Mouse (Mus musculus) liver, embryonic 16.5 days (tissue): ENCODE data around the gene Ehhadh. TPM values are rescaled to one million over a fixed set of nuclear protein-coding genes. Genes with fewer than 3 reads are reported as not detected.
"Not testable (repeated sequence)": the region's sequence is repeated elsewhere in the genome, so short reads cannot be mapped to it uniquely, and the experiment has no call there.

Source experiments
- ATAC-seq: fragments of 200-750 bp; cut with Nextera tagmentation; 2 replicates; pipeline ENCODE4 v1.8.0; 2017; ENCODE audit warnings: low read depth, mild to moderate bottlenecking, moderate number of reproducible peaks, moderate library complexity
- H3K27ac ChIP-seq: fragments of 300-500 bp; sonication (generic); 2 replicates; pipeline ENCODE4 v1.5.1; 2014; ENCODE audit warnings: mild to moderate bottlenecking, low read length
- H3K27me3 ChIP-seq: fragments of 300-500 bp; sonication (generic); 2 replicates; pipeline ENCODE4 v1.6.1; 2014; ENCODE audit warnings: low read depth, low read length, mixed read lengths; ENCODE audit not compliant: control insufficient read depth, insufficient read depth
- H3K36me3 ChIP-seq: fragments of 300-500 bp; sonication (generic); 2 replicates; pipeline ENCODE4 v1.6.1; 2014; ENCODE audit warnings: mild to moderate bottlenecking; ENCODE audit not compliant: control insufficient read depth, insufficient read depth
- H3K4me1 ChIP-seq: fragments of 300-500 bp; sonication (generic); 2 replicates; pipeline ENCODE4 v1.6.1; 2014; ENCODE audit warnings: low read depth, low read length, mixed read lengths; ENCODE audit not compliant: control insufficient read depth
- H3K4me2 ChIP-seq: fragments of 300-500 bp; sonication (generic); 2 replicates; pipeline ENCODE4 v1.6.1; 2014; ENCODE audit warnings: low read depth, low read length, mixed read lengths
- H3K4me3 ChIP-seq: fragments of 300-500 bp; sonication (generic); 2 replicates; pipeline ENCODE4 v1.5.1; 2014; ENCODE audit warnings: low read depth, mild to moderate bottlenecking, low read length
- H3K9ac ChIP-seq: fragments of 300-500 bp; sonication (generic); 2 replicates; pipeline ENCODE4 v1.6.1; 2014; ENCODE audit warnings: low read depth, low read length
- H3K9me3 ChIP-seq: fragments of 300-500 bp; sonication (generic); replicated peaks from 2 replicates; pipeline ENCODE4 v1.6.1; 2016; ENCODE audit warnings: low read length; ENCODE audit not compliant: control insufficient read depth
- WGBS: fragments of 180-500 bp; shearing (Covaris S2); extraction: QIAGEN DNeasy Blood & Tissue Kit; methylation state at CpG from one replicate; pipeline ENCODE4 v1.1.7; 2014; ENCODE audit not compliant: insufficient replicate concordance; 5-methylcytosine and 5-hydroxymethylcytosine counted together
- polyA plus RNA-seq: library from polyadenylated mRNA; unstranded; fragments of >200 nt; fragmentation: Nextera tagmentation; extraction: Ambion mirVana; gene quantifications from 2 replicates; pipeline ENCODE4 v1.2.1, GENCODE M21; 2015

Ehhadh gene
- polyA plus RNA-seq, 1 experiment from 2014 or later = 14.6 TPM

DNA sequence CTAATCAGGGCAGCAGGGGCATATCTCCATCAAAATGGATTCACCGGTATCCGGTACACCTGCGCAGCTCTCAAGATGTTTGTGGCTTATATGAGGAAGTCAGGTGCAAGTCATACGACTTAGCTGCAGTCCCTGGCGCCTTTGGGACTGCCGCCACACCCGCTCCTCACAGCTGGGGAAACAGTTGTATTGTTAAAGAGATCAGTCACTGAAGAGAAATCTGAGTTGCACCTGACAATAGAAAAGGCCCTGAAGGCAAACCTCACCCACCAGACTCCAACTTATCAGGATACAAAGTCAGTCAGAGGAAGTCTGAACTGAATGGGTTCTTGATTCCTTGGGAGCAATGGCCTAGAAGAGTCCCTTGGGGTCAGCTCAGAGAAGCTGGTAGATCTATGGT lies 20.2 kb upstream of the Ehhadh start:
- H3K36me3 ChIP-seq = peaks cover 15% of the 10 kb centered on the region
- ATAC-seq, H3K4me2 ChIP-seq, H3K4me1 ChIP-seq, H3K27ac ChIP-seq, H3K4me3 ChIP-seq, H3K27me3 ChIP-seq, H3K9me3 ChIP-seq, H3K9ac ChIP-seq: not testable (repeated sequence)
- WGBS = 80% methylated on average over 7 of the region's 7 CpGs

DNA sequence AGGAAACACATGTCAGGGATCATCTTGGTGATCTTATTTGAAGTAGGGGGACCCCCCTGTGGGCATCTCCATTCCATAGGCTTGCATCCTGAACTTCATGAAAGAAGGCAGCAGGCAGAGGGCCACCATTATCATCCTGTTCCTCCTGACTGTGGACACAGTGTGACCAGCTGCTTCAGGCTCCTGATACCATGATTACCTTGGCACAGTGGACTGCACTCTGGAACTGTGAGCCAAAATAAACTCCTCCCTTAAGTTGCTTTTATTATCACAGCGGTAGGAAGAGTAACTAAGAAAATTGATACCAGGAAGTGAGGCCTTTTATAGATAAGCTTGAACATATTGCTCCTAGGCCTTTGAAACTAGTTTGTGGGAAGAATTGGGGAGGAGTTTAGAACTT lies 19.3 kb upstream of the Ehhadh start:
- Histone ChIP-seq H3K9ac (no peak overlapping the region), H3K4me2 (no peak overlapping the region), H3K4me3 (no peak overlapping the region), H3K27me3 (no peaks in the 10 kb centered on the region), H3K36me3 (peaks cover 15% of the 10 kb centered on the region), H3K4me1 (no peaks in the 10 kb centered on the region), H3K27ac (no peak overlapping the region), H3K9me3 (no peaks in the 10 kb centered on the region)
- no peak for ATAC-seq
- 59% methylated on average over 1 of the region's 1 CpGs for WGBS

DNA sequence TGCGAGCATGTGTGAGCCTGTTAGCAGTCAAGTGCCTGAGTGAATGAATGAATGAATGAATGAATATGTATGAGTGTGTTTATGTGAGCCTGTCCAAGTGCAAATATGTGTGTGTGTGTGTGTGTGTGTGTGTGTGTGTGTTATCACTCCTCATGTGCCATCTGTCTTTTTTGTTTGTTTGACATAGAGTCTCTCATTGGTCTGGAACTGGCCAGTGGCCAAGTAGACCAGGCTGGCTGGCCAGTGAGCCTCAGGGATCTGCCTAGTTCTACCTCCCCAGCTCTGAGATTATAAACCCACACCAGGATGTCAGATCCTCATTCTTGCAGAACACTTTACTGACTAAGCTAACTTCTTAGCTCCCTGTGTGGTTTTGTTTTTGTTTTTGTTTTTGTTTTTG lies 16.7 kb upstream of the Ehhadh start:
- Histone ChIP-seq H3K4me1 (no peaks in the 10 kb centered on the region), H3K9ac (no peak overlapping the region), H3K27me3 (no peaks in the 10 kb centered on the region), H3K4me3 (no peak overlapping the region), H3K4me2 (no peak overlapping the region), H3K27ac (no peak overlapping the region), H3K9me3 (no peaks in the 10 kb centered on the region), H3K36me3 (peaks cover 19% of the 10 kb centered on the region)
- no peak for ATAC-seq
- WGBS = 77% methylated on average over 1 of the region's 1 CpGs

DNA sequence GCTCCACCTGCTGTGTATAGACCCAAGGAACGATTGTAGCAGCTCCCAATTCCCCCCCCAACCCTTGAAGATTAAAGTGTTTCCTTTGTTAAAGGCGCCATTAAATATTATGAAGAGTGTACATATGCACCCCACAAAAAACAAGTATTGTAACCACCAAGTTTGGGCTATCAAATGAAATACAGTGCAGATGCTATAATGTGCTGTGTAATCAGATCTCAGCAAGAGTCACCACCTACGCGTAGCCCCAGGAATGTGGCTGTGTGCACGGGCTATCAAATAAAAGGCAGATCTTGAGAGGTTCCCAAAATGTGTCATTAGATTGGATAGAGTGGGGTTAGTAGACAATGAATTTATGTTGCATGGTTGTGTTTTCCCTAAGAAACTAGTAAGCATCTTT lies 7.5 kb upstream of the Ehhadh start:
- H3K27ac ChIP-seq = no peak overlapping the region; the same call in 1 of the 2 replicates
- no peaks in the 10 kb centered on the region for H3K36me3 ChIP-seq
- no peaks in the 10 kb centered on the region for H3K9me3 ChIP-seq
- H3K4me1 ChIP-seq = peaks cover 23% of the 10 kb centered on the region
- H3K4me3 ChIP-seq = peak overlapping the region; percentile 99
- peak overlapping the region; percentile 96 for H3K9ac ChIP-seq
- peak overlapping the region; percentile 85 for H3K4me2 ChIP-seq
- ATAC-seq = no peak
- WGBS = 19% methylated on average over 5 of the region's 5 CpGs
- H3K27me3 ChIP-seq = no peaks in the 10 kb centered on the region

DNA sequence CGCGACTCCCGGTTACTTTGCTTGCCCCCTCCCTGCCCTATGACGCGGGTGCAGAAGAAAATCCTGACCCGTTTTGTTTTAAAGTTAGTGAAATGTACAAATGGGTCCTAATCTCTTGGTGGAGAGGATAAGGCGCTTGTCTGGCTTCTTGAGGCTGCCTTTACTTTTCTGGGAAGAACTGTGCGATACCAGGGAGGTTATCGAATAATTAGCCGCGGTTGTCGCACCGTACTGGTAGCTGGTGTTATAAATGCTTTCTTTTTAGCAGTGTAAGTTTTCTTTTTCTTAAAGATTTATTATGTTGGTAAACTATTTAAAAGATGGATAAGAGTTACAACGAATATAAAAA lies 7.1 kb upstream of the Ehhadh start:
- ATAC-seq = no peak
- Histone ChIP-seq H3K4me2 (peak overlapping the region; percentile 85), H3K9me3 (no peaks in the 10 kb centered on the region), H3K4me3 (peak overlapping the region; percentile 99), H3K27ac (peak overlapping the region; percentile 96), H3K4me1 (peaks cover 23% of the 10 kb centered on the region), H3K36me3 (no peaks in the 10 kb centered on the region), H3K27me3 (no peaks in the 10 kb centered on the region), H3K9ac (peak overlapping the region; percentile 96)
- WGBS = 2% methylated on average over 14 of the region's 14 CpGs

DNA sequence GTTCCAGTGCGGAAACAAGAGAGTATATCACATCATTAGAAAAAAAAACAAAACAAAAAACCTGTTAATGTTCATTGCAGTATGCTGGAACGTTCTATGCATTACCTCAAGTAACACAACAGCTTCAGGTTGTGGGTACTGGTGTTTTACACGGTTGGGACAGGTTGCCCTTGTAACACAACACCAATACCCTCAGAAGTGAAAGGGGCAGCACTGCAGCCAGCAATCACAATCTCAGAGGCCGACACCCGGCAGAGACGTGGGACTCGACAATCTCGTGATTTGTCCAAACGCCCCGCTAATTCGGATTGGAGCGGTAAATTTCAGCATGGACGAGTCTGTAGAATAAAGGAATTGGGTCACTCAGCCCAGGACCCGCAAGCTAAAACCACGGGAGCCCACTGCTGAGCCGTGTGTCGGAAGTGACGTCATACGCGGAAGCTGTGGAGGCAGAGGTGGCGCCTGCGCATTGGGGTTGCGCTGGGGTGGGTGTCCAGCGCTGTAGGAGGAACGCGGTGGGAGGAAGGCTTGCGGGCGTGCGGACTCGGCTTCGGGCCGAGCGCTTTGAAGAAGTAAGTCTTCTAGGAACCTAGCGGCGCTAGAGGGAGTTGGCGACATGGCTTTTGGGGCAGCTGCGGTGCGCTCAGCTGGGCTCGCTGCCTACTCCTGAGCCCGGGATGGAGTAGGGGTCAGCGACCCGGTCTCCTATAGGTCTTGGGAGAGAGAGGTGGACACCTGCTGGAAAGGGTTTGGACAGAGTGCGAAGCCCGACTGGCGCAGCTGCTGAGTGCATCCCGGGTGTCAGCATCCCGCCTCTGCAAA lies 6.5 kb upstream of the Ehhadh start, which contains the start of gene Map3k13:
Gene Map3k13, plus strand, starts transcription at position 472 of the 822 bp plus-strand sequence.
- WGBS = 1% methylated on average over 47 of the region's 47 CpGs
- peaks cover 23% of the 10 kb centered on the region for H3K4me1 ChIP-seq
- ATAC-seq = peak; percentile 90

DNA sequence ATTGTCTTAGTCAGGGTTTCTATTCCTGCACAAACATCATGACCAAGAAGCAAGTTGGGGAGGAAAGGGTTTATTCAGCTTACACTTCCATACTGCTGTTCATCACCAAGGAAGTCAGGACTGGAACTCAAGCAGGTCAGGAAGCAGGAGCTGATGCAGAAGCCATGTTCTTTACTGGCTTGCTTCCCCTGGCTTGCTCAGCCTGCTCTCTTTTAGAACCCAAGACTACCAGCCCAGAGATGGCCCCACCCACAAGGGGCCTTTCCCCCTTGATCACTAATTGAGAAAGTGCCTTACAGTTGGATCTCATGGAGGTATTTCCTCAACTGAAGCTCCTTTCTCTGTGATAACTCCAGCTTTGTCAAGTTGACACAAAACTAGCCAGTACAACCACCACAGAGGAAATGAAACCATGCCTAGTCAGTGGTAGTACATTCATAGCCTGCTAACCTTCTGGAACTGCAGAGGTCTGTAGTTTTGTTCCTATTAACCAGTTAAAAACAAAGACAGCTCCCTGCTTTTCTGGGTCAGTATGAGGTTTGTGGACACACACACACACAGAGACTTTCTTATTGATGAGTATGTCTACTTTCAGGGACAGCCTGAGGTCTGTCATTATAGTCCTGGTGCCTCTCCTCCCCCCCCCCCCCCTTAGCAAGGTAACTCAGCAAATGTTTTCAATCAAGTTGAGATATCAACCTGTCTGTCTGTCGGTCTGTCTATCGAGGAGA lies 5.6 kb upstream of the Ehhadh start:
- peak overlapping the region; percentile 85 for H3K4me2 ChIP-seq

More for the DNA sequence above, 6.5 kb upstream of the Ehhadh start, which contains the start of gene Map3k13:
- peak within 1 kb of the TSS; percentile 96 for H3K27ac ChIP-seq
- H3K4me3 ChIP-seq = peak within 1 kb of the TSS; percentile 99
- H3K36me3 ChIP-seq = no peaks in the 10 kb centered on the region
- no peaks in the 10 kb centered on the region for H3K9me3 ChIP-seq
- H3K9ac ChIP-seq = peak within 1 kb of the TSS; percentile 96
- H3K4me2 ChIP-seq = peak within 1 kb of the TSS; percentile 85
- H3K27me3 ChIP-seq = no peaks in the 10 kb centered on the region

DNA sequence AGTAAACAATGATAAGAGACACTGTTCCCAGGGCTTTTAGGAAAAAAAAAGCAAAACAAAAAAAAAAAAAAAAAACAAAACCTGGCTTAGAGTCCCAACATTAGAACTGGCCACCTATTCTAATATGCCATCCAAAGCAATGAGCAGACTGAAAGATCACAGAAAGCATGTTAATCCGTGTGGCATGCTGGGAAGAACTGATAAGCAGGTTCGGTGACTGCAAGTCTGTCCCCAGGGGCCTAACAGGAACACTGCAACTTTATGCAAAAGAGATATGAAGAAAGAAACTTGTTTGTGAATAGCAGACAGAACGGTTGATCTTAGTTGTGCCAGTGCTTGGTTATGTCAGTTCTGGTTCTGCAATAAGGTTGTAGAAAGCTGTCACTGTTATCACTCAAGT lies 4.2 kb upstream of the Ehhadh start:
- no peaks in the 10 kb centered on the region for H3K27me3 ChIP-seq
- peak overlapping the region; percentile 19 for H3K4me2 ChIP-seq
- H3K36me3 ChIP-seq = no peaks in the 10 kb centered on the region
- no peak overlapping the region for H3K9ac ChIP-seq
- peak overlapping the region; percentile 90 for H3K27ac ChIP-seq
- peak; percentile 47 for ATAC-seq
- H3K4me3 ChIP-seq = no peak overlapping the region
- peaks cover 35% of the 10 kb centered on the region for H3K4me1 ChIP-seq
- no peaks in the 10 kb centered on the region for H3K9me3 ChIP-seq
- WGBS = 19% methylated on average over 3 of the region's 3 CpGs

More for the DNA sequence above, 5.6 kb upstream of the Ehhadh start:
- peak overlapping the region; percentile 96 for H3K9ac ChIP-seq
- WGBS = 11% methylated on average over 2 of the region's 2 CpGs
- H3K4me1 ChIP-seq = peaks cover 24% of the 10 kb centered on the region
- H3K4me3 ChIP-seq = peak overlapping the region; percentile 99
- H3K27ac ChIP-seq = peak overlapping the region; percentile 96
- not testable (repeated sequence) for ATAC-seq, H3K27me3 ChIP-seq, H3K36me3 ChIP-seq, H3K9me3 ChIP-seq

DNA sequence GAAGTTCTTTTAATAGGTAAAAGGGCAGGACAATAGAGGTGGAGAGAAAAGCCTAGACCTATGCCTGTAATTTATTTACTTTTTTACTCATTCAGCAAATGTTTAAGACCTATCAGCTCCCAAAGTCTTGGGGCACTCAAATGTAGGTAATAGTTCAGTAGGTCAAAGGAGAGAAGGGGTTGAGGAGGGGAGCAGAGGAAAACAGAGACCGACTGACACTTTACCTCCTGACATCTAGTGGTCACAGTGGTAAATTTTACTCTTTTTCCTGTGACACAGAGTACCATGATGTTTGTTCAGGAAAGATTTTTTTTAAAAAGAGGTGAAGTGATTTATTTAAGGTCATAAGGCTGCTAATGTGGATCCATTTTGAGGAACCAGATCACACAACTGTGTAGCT lies 2.9 kb upstream of the Ehhadh start:
- Histone ChIP-seq H3K4me1 (peaks cover 35% of the 10 kb centered on the region), H3K9ac (no peak overlapping the region), H3K27ac (no peak overlapping the region), H3K36me3 (no peaks in the 10 kb centered on the region), H3K4me2 (no peak overlapping the region), H3K27me3 (no peaks in the 10 kb centered on the region), H3K4me3 (no peak overlapping the region), H3K9me3 (no peaks in the 10 kb centered on the region)
- 3% methylated on average over 1 of the region's 1 CpGs for WGBS
- no peak for ATAC-seq
